Mouse (Mus musculus) midbrain, embryonic 15.5 days (tissue): ENCODE measurements around the gene Asic3. TPM values are rescaled to one million over a fixed set of nuclear protein-coding genes. Genes with fewer than 3 reads are reported as not detected.

Experiments used
- ATAC-seq: fragments of 200-750 bp; cut with Nextera tagmentation; replicated peaks from 2 replicates; pipeline ENCODE4 v1.8.0; 2017; ENCODE audit warnings: moderate TSS enrichment
- H3K27ac ChIP-seq: fragments of 300-500 bp; sonication (generic); 2 replicates; pipeline ENCODE4 v1.5.1; 2015; ENCODE audit warnings: mild to moderate bottlenecking, inconsistent platforms
- H3K27me3 ChIP-seq: fragments of 300-500 bp; sonication (generic); replicated peaks from 2 replicates; pipeline ENCODE4 v1.6.1; 2015; ENCODE audit warnings: inconsistent platforms
- H3K36me3 ChIP-seq: fragments of 300-500 bp; sonication (generic); replicated peaks from 2 replicates; pipeline ENCODE4 v1.6.1; 2015; ENCODE audit warnings: inconsistent platforms
- H3K4me1 ChIP-seq: fragments of 300-500 bp; sonication (generic); 2 replicates; pipeline ENCODE4 v1.6.1; 2015; ENCODE audit warnings: inconsistent platforms
- H3K4me2 ChIP-seq: fragments of 300-500 bp; sonication (generic); 2 replicates; pipeline ENCODE4 v1.6.1; 2015; ENCODE audit warnings: inconsistent platforms, mild to moderate bottlenecking, moderate library complexity
- H3K4me3 ChIP-seq: fragments of 300-500 bp; sonication (generic); 2 replicates; pipeline ENCODE4 v1.5.1; 2015; ENCODE audit warnings: mild to moderate bottlenecking, inconsistent platforms
- H3K9ac ChIP-seq: fragments of 300-500 bp; sonication (generic); 2 replicates; pipeline ENCODE4 v1.6.1; 2015; ENCODE audit warnings: mild to moderate bottlenecking, inconsistent platforms
- H3K9me3 ChIP-seq: fragments of 300-500 bp; sonication (generic); 2 replicates; pipeline ENCODE4 v1.6.1; 2016; ENCODE audit warnings: inconsistent platforms
- WGBS: fragments of 180-500 bp; shearing (Covaris S2); methylation state at CpG from one replicate; pipeline ENCODE4 v1.1.7; 2015; ENCODE audit warnings: mixed read lengths; 5-methylcytosine and 5-hydroxymethylcytosine counted together
- polyA plus RNA-seq: library from polyadenylated mRNA; unstranded; fragments of >200 nt; fragmentation: Nextera tagmentation; extraction: Ambion mirVana; gene quantifications from 2 replicates; pipeline ENCODE4 v1.2.1, GENCODE M21; 2015

The Asic3 gene
- polyA plus RNA-seq, 1 experiment from 2014 or later, result 0.35 TPM

DNA sequence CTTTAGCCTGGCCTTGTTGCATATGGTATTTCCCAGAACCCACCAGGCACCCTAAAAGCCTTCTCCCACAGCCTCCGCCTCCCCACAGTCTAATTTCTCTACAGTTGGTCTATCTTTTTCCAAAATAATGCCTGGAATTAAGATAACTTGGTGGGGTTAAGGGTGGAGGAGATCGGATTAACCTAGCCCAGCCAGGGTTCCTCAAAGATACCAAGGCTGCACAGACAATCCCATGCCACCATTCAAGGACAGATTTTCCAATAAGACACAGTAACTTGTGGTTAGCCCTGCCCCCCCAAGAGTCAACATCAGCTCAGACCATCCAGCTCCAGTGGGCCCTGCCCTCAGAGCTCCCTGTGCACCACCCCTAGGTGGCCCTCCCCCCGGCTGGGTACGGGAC, 32.7 kb upstream of the Asic3 start:
- Histone ChIP-seq H3K27ac (no peak overlapping the region), H3K4me2 (no peak overlapping the region), H3K27me3 (peaks cover 10% of the 10 kb centered on the region), H3K36me3 (no peaks in the 10 kb centered on the region), H3K4me3 (no peak overlapping the region), H3K4me1 (peaks cover 22% of the 10 kb centered on the region), H3K9ac (no peak overlapping the region), H3K9me3 (no peaks in the 10 kb centered on the region)
- 97% methylated on average over 4 of the region's 4 CpGs for WGBS
- no peak for ATAC-seq

DNA sequence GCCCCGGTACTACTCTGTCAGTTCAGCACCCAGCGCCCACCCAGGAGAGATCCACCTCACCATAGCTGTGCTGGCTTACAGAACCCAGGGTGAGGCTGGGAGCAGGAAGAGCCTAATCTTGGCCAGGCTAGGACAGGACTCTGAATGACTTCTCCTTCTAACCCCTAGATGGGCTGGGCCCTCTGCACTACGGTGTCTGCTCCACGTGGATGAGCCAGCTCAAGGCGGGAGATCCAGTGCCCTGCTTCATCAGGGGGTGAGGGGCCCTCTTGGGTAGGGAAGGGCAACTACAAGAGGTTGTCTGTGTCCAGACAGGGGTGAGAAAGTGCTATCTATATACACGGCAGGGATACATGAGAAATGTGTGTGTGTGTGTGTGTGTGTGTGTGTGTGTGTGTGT, 31.7 kb upstream of the Asic3 start:
- no peaks in the 10 kb centered on the region for H3K36me3 ChIP-seq
- peaks cover 22% of the 10 kb centered on the region for H3K4me1 ChIP-seq
- no peak overlapping the region for H3K4me3 ChIP-seq
- H3K9ac ChIP-seq, result no peak overlapping the region
- 70% methylated on average over 6 of the region's 6 CpGs for WGBS
- H3K27me3 ChIP-seq, result peaks cover 20% of the 10 kb centered on the region
- H3K27ac ChIP-seq, result no peak overlapping the region
- no peak for ATAC-seq
- H3K9me3 ChIP-seq, result no peaks in the 10 kb centered on the region
- no peak overlapping the region for H3K4me2 ChIP-seq

DNA sequence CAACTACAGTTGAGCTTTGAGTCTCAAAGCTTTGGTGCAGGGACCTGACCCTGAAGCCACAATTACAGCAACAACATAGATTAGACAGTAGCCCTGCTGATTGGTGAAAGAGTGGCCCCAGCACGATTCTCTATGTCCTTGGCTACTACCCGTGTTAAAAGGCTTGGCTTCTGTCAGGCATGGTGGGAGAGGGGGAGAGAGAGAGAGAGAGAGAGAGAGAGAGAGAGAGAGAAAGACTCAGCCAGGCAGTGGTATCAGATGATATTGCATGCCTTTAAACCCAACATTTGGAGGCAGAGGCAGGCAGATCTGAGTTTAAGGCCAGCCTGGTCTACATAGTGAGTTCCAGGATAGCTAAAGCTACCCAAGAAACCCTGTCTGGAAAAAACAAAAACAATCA, 31.2 kb upstream of the Asic3 start:
- no peak for ATAC-seq
- Histone ChIP-seq H3K27ac (no peak overlapping the region), H3K4me3 (no peak overlapping the region), H3K9ac (no peak overlapping the region), H3K4me1 (peaks cover 25% of the 10 kb centered on the region), H3K36me3 (no peaks in the 10 kb centered on the region), H3K27me3 (peaks cover 24% of the 10 kb centered on the region), H3K4me2 (no peak overlapping the region), H3K9me3 (no peaks in the 10 kb centered on the region)
- 61% methylated on average over 2 of the region's 2 CpGs for WGBS

DNA sequence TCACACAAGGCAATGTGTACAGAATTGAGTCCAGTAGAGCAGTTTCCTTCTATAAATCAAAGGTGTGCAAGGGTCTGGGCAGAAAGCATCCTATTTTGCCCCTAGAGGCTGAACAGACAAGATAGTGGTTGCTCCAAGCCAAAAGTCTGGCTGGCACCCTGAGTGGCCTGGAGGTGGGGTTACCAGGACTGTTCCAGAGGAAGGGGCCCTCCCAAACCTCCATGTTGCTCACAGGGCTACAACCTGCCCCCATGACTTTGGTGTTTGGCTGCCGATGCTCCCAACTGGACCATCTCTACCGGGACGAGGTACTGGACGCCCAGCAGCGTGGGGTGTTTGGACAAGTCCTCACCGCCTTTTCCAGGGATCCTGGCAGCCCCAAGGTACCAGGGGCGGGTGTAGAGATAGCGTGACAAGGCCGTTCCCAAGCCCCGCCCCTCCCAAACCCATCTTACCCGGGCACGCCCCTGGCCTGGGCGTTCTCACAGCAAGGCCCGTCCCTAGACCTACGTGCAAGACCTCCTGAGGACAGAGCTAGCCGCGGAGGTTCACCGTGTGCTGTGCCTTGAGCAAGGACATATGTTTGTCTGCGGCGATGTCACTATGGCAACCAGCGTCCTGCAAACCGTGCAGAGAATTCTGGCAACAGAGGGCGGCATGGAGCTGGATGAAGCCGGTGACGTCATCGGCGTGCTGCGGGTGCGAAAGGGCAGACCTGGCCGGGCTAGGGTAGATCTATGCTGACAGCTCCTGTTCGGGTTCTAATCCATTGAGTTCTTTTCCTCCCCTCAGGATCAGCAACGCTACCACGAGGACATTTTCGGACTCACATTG, 29.9 kb upstream of the Asic3 start:
- Histone ChIP-seq H3K9me3 (no peaks in the 10 kb centered on the region), H3K4me2 (peak overlapping the region; percentile 69), H3K4me3 (peak overlapping the region; percentile 49), H3K36me3 (no peaks in the 10 kb centered on the region), H3K9ac (peak overlapping the region; percentile 61), H3K27me3 (peaks cover 36% of the 10 kb centered on the region), H3K4me1 (peaks cover 37% of the 10 kb centered on the region), H3K27ac (peak overlapping the region; percentile 82)
- 1% methylated on average over 34 of the region's 34 CpGs for WGBS
- ATAC-seq, result peak; percentile 87

DNA sequence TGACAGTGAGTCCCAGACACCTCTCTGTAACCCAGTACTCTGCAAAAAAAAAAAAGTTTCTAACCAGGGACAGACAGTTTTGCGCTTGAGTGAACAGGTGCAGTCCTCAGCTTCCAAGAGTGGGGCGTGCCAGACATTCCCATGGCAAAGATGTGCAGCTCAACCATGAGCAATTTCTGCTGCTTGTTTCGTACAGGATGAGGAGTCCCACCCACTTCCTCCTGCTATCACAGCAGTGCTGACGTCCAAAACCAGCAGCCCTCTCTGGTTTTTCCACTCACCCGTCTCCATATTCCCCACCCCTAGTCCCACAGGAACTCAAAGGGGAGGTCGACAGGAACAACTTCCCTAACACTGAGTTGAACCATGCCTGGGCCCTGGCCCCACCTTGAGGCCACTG, 28.8 kb upstream of the Asic3 start:
- 70% methylated on average over 6 of the region's 6 CpGs for WGBS
- Histone ChIP-seq H3K9me3 (no peaks in the 10 kb centered on the region), H3K27me3 (peaks cover 46% of the 10 kb centered on the region), H3K36me3 (no peaks in the 10 kb centered on the region), H3K4me1 (peaks cover 43% of the 10 kb centered on the region), H3K4me2 (no peak overlapping the region; the same call in 1 of the 2 replicates), H3K4me3 (no peak overlapping the region), H3K27ac (no peak overlapping the region), H3K9ac (no peak overlapping the region)
- no peak for ATAC-seq

DNA sequence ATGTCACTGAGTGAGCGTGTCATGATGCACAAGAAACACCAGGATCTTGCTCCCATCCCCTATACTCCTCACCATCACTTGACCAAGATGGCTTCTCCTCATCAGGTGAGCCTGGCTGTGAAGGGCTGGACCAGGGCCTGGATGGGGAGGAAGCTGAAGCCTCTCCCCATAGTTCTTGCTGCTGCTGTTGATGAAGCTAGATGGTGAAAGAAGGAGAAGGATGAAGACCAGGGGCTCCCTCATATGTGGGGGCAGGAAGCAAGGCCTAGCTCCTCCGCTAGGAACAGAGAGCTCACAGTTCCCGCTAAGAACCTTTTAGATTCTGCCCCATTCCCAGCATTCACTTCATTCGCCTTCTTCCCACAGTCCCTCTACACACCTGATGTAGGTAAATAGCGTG, 27.8 kb upstream of the Asic3 start:
- ATAC-seq, result no peak
- Histone ChIP-seq H3K9me3 (no peaks in the 10 kb centered on the region), H3K4me2 (no peak overlapping the region), H3K4me1 (peaks cover 43% of the 10 kb centered on the region), H3K27ac (no peak overlapping the region), H3K9ac (no peak overlapping the region), H3K36me3 (no peaks in the 10 kb centered on the region), H3K27me3 (peaks cover 53% of the 10 kb centered on the region), H3K4me3 (no peak overlapping the region)
- WGBS, result 93% methylated on average over 5 of the region's 5 CpGs

DNA sequence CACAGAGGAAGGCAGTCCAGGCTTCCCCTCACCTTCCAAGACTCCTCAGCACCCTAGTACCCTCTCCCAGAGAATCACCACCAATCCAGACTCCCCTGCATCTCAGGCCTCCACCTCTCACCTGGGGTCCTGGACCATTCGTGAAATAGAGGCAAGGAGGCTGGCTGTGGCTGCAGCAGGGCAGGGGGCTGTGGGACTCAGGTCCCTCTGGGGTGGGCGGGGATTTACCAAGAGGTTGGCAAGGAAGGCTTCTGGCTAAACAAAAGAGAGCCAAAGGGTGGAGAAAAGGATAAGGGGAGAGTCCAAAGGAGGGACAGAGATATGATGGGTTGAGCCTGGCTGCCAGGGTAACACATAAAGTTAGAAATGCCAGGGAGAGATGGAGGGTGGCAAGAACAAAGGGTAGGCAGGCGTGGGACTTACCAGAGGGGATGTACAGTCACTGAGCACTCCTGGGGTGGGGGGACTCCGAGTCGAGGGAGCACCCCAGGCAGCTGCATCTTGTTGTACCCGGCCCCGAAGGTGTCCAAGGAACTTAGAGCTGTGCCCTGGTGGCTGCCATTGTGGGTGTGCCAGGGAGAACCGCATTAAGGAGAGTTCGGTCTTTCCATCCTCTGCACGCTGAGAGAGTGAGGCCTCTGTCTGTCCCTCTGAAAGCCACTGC, 27.2 kb upstream of the Asic3 start:
- no peak for ATAC-seq
- Histone ChIP-seq H3K36me3 (no peaks in the 10 kb centered on the region), H3K9ac (no peak overlapping the region), H3K4me3 (no peak overlapping the region), H3K27me3 (peaks cover 56% of the 10 kb centered on the region), H3K4me1 (peaks cover 43% of the 10 kb centered on the region), H3K9me3 (no peaks in the 10 kb centered on the region), H3K27ac (no peak overlapping the region), H3K4me2 (no peak overlapping the region)
- 75% methylated on average over 10 of the region's 10 CpGs for WGBS

DNA sequence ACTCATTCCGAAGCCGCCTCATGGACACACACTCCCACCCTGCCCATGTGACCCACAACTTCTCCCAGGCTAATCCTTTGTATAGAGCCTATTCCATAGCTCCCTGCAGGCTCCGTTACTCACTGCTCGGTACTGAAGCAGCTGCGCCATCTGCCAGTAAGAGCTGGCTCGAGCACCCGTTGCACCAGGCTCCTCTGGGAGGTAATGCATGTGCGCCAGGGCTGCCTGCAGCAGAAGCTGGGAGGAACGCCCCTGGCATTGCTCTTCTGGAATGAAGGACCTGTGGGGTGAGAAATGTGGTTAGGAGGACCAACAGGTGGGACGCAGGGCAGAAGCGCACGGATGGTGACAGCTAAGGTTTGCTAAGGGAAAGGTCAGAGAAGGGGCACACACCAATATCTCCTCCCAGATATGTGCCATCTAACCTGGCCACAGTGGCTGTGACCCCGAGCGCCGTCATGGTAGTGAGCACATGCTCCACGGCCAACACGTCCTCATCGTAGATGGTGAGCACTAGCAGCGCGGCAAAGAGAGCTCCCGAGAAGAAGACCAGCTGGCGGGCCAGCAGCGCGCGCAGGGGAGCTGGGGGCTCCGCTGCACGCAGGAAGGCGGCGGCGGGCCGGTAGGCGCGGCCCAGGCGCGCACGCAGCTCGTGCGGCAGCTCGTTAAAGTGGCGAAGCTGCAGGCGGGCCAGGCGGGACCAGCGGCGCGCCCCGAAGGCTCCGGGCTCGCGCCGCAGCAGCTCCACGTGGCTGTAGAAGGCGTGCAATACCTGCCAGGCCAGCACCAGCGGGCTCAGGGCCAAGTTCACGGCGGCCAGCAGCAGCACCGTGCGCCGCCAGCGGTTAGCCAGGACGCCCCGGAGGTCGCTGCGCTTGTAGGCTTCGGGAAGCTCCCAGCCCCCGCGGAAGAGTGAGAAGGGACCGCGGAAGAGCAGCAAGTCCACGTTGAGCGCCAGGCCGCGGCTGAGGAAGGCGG, 25.6 kb upstream of the Asic3 start:
- peak overlapping the region; percentile 97 for H3K4me2 ChIP-seq
- H3K9ac ChIP-seq, result peak overlapping the region; percentile 32
- peaks cover 56% of the 10 kb centered on the region for H3K27me3 ChIP-seq
- peak overlapping the region; percentile 19; the same call in 1 of the 2 replicates for H3K27ac ChIP-seq
- H3K4me1 ChIP-seq, result peaks cover 39% of the 10 kb centered on the region
- no peaks in the 10 kb centered on the region for H3K36me3 ChIP-seq
- peak overlapping the region; percentile 48 for H3K4me3 ChIP-seq
- no peaks in the 10 kb centered on the region for H3K9me3 ChIP-seq
- under 1% methylated on average over 73 of the region's 73 CpGs for WGBS
- peak; percentile 43 for ATAC-seq

DNA sequence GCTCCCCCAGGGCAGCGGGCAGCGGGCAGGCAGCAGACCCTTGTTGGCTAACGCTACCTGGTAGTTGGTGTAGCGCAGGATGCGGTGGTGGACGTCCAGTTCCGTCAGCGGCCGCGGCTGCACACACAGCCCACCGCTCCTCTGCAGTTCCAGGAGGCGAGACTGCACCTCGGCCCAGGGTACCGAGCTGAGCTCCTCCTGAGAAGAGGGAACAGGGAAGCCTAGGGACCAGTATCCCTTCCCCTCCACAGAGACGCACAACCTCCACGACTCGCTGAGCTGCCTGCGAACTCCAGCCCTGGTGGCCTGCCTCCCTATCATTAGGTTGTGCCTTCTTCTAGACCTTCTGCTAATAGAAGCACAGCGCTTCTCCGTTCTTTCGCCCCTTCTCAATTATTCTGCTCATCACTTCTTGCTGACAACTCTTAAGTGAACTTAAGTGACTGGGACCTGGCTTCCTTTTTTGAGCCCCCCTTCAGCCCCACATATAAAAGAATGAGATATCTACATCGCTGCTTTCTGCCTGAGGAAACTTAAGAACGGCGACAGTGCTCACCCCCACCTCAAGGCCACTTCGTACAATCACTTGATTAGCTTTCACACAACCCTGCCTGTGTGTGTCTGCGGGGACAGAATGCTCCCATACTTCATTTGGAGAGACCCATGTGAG, 24.8 kb upstream of the Asic3 start:
- H3K9me3 ChIP-seq, result no peaks in the 10 kb centered on the region
- H3K27ac ChIP-seq, result no peak overlapping the region
- 23% methylated on average over 26 of the region's 26 CpGs for WGBS
- H3K4me3 ChIP-seq, result peak overlapping the region; percentile 48
- H3K9ac ChIP-seq, result peak overlapping the region; percentile 32
- peaks cover 56% of the 10 kb centered on the region for H3K27me3 ChIP-seq
- peak overlapping the region; percentile 97 for H3K4me2 ChIP-seq
- H3K36me3 ChIP-seq, result no peaks in the 10 kb centered on the region
- H3K4me1 ChIP-seq, result peaks cover 31% of the 10 kb centered on the region
- ATAC-seq, result no peak

DNA sequence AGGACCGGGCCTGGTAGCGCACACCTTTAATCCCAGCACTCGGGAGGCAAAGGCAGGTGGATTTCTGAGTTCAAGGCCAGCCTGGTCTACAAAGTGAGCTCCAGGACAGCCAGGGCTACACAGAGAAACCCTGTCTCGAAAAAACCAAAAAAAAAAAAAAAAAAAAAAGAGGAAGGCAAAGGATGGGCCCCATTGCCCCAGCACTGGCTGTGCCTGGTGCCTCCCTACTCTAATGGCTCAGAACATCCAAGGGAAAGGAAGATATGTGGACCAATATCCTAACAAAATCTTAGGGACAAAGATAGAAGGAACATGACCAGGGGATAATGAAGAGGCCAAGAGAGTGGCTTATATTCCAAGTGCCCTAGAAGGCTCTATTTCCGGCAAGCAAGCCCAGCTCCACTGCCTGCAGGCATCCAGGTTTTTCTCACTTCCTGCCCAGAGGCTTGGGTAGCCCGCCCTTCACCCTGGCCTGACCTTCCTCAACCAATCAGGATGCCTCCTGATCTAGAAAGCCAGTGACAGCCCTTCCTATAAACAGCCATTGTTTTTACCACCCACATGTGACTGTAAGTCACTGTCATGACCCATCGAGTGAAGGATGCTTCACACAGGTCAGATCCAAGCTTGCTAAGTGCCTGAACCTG, 24.1 kb upstream of the Asic3 start:
- no peaks in the 10 kb centered on the region for H3K9me3 ChIP-seq
- H3K4me3 ChIP-seq, result no peak overlapping the region
- H3K36me3 ChIP-seq, result no peaks in the 10 kb centered on the region
- 58% methylated on average over 7 of the region's 7 CpGs for WGBS
- H3K27ac ChIP-seq, result no peak overlapping the region
- no peak overlapping the region for H3K9ac ChIP-seq
- H3K4me2 ChIP-seq, result 0 out of 2 replicates have a peak overlapping the region, but pooled peaks have one; percentile 97
- no peak for ATAC-seq
- peaks cover 56% of the 10 kb centered on the region for H3K27me3 ChIP-seq
- H3K4me1 ChIP-seq, result peaks cover 33% of the 10 kb centered on the region

DNA sequence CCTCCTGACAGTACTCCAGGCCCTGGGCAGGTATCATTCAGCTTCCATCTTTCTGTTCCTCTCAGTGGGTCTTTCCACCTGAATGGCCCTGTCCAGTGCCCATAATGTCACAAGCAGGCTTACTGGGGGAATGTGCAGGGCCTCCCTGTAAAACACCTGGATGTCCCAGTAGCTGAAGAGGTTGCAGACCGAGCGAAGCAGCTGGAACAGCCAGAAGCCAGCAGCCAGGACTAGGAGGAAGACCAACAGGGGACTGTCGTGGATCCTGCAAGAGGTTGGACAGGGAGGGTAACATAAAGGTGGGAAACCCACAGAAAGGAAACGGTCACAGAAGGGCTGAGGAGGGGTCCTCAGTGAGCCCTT, 23.6 kb upstream of the Asic3 start:
- Histone ChIP-seq H3K4me3 (no peak overlapping the region), H3K36me3 (no peaks in the 10 kb centered on the region), H3K4me2 (no peak overlapping the region), H3K27me3 (peaks cover 53% of the 10 kb centered on the region), H3K4me1 (peaks cover 28% of the 10 kb centered on the region), H3K9ac (no peak overlapping the region), H3K9me3 (no peaks in the 10 kb centered on the region), H3K27ac (no peak overlapping the region)
- no peak for ATAC-seq
- 84% methylated on average over 4 of the region's 4 CpGs for WGBS
